In the genomic region with DNA sequence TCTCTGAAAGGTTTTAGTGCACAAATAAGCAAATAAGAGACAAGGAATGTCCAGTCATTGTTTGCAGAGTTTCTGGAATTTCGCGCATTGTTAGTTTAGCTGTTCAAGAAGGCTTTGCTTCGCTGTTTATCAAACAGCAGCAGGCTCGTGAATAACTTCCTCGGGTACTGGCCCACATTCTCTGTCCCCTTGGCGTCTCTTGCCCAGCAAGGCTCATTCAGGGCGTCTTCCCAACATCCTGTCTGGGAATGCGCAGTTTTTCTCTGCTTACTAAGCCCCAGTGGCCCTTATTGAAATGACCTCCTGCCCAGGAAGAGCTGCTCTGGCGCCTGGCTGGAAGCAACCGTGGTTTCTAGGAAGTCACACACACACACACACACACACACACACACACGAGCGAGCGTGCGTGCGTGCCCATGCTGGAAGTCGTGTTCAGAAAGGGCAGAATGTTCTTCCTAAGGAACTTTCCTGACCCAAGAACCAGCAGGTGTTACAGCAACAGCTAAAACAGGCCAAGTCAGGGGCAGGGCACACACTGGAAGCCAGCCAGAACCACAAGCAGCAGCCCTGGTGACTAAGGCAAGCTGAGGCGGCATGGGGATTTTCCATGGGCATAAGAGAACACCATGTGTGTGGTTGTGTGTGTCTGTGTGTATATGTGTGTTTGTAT, we compare ENCODE assay signal across 9 mouse cellular contexts. TPM values are rescaled to one million over a fixed set of nuclear protein-coding genes. Genes with fewer than 3 reads are reported as not detected.
DNase-seq lines count a peak whose midpoint lies in the region; ATAC-seq and TF ChIP-seq lines count a peak whose summit lies in the region.
"Had no signal": no experiment of that assay in that cellular context is flagged by ENCODE, and none has a peak within 500 bp of the region (broad histone marks: within the 10 kb centered on the region; RNA-seq: fewer than 3 reads in every experiment).

No protein-coding gene starts in this region.

- no peaks in the 10 kb centered on the region; the same call in 1 of the 2 replicates for H3K27me3 ChIP-seq in forebrain, embryonic 11.5 days (ENCODE audit: control insufficient read depth, insufficient read depth, low read length)
- no peaks in the 10 kb centered on the region for H3K27me3 ChIP-seq in forebrain, embryonic 12.5 days
- no peaks in the 10 kb centered on the region for H3K27me3 ChIP-seq in hindbrain, embryonic 13.5 days
- H3K27me3 ChIP-seq in limb, embryonic 14.5 days (ENCODE audit: control insufficient read depth, insufficient read depth, low read length), result no peaks in the 10 kb centered on the region

- H3K9ac ChIP-seq in forebrain, embryonic 11.5 days (ENCODE audit: low read length), result no peak overlapping the region
- no peak overlapping the region for H3K9ac ChIP-seq in forebrain, embryonic 12.5 days
- no peak overlapping the region for H3K9ac ChIP-seq in hindbrain, embryonic 13.5 days
- H3K9ac ChIP-seq in limb, embryonic 14.5 days (ENCODE audit: low read depth, low read length, severe bottlenecking), result no peak overlapping the region

- ATAC-seq in forebrain, embryonic 11.5 days (replicated peaks; ENCODE audit: low FRiP score), result no peak
- ATAC-seq in forebrain, embryonic 12.5 days (ENCODE audit: low FRiP score), result no peak
- no peak for ATAC-seq in hindbrain, embryonic 13.5 days (ENCODE audit: low FRiP score)
- no peak for ATAC-seq in limb, embryonic 14.5 days (ENCODE audit: low FRiP score, low read depth)

- no peak for TF ChIP-seq POLR2A in limb, embryonic 14.5 days (IDR thresholded peaks at IDR 0.05; ENCODE audit: borderline replicate concordance, extremely low read depth, insufficient read depth, insufficient read length)

- no peaks in the 10 kb centered on the region for H3K4me1 ChIP-seq in forebrain, embryonic 11.5 days (replicated peaks; ENCODE audit: control insufficient read depth, insufficient read depth, low read length)
- peaks cover 15% of the 10 kb centered on the region for H3K4me1 ChIP-seq in forebrain, embryonic 12.5 days
- H3K4me1 ChIP-seq in hindbrain, embryonic 13.5 days (replicated peaks), result peaks cover 15% of the 10 kb centered on the region
- H3K4me1 ChIP-seq in limb, embryonic 14.5 days (ENCODE audit: control insufficient read depth, insufficient read depth, low read length), result peaks cover 4% of the 10 kb centered on the region; the same call in 1 of the 2 replicates

- WGBS in forebrain, embryonic 11.5 days, result 64% methylated on average over 17 of the region's 17 CpGs
- WGBS in forebrain, embryonic 12.5 days, result 62% methylated on average over 17 of the region's 17 CpGs
- 43% methylated on average over 17 of the region's 17 CpGs for WGBS in hindbrain, embryonic 13.5 days
- 51% methylated on average over 17 of the region's 17 CpGs for WGBS in limb, embryonic 14.5 days

- no peak overlapping the region for H3K27ac ChIP-seq in forebrain, embryonic 11.5 days (ENCODE audit: low read depth, low read length)
- H3K27ac ChIP-seq in forebrain, embryonic 12.5 days, result no peak overlapping the region
- H3K27ac ChIP-seq in hindbrain, embryonic 13.5 days, result peak overlapping the region; percentile 30
- H3K27ac ChIP-seq in limb, embryonic 14.5 days (replicated peaks; ENCODE audit: low read depth, low read length), result no peak overlapping the region

- peak; percentile 55 for DNase-seq in forebrain, embryonic 11.5 days (ENCODE audit: low spot score)
- DNase-seq in ZHBTc4 (ENCODE audit: low read depth, low spot score), result peak; percentile 56
- DNase-seq in gastrocnemius, adult 18-20 months (ENCODE audit: low spot score), result peak; percentile 54
- peak; percentile 26 for DNase-seq in limb, embryonic 14.5 days (ENCODE audit: low spot score)
- peak; percentile 33 for DNase-seq in neural tube, embryonic 10.5 days (ENCODE audit: extremely low spot score, low spot score)
- DNase-seq in layer of hippocampus, adult 9-10 months (ENCODE audit: low spot score), result no peak

- no peak overlapping the region for H3K4me2 ChIP-seq in forebrain, embryonic 11.5 days (ENCODE audit: low read depth, low read length, severe bottlenecking)
- no peak overlapping the region for H3K4me2 ChIP-seq in forebrain, embryonic 12.5 days
- no peak overlapping the region for H3K4me2 ChIP-seq in hindbrain, embryonic 13.5 days
- no peak overlapping the region for H3K4me2 ChIP-seq in limb, embryonic 14.5 days (replicated peaks; ENCODE audit: low read depth, low read length, severe bottlenecking)

- H3K4me3 ChIP-seq in forebrain, embryonic 11.5 days (ENCODE audit: low read depth, low read length), result no peak overlapping the region
- H3K4me3 ChIP-seq in forebrain, embryonic 12.5 days (replicated peaks), result no peak overlapping the region
- no peak overlapping the region for H3K4me3 ChIP-seq in hindbrain, embryonic 13.5 days
- H3K4me3 ChIP-seq in limb, embryonic 14.5 days (replicated peaks; ENCODE audit: low read length), result no peak overlapping the region

- no peaks in the 10 kb centered on the region for H3K36me3 ChIP-seq in forebrain, embryonic 11.5 days (ENCODE audit: control insufficient read depth, insufficient read depth, low read length)
- no peaks in the 10 kb centered on the region for H3K36me3 ChIP-seq in forebrain, embryonic 12.5 days (replicated peaks)
- no peaks in the 10 kb centered on the region for H3K36me3 ChIP-seq in hindbrain, embryonic 13.5 days
- no peaks in the 10 kb centered on the region for H3K36me3 ChIP-seq in limb, embryonic 14.5 days (ENCODE audit: control insufficient read depth, insufficient read depth, low read length)
- H3K36me3 ChIP-seq: G1E had no signal

- H3K9me3 ChIP-seq in forebrain, embryonic 11.5 days (ENCODE audit: control insufficient read depth, low read length), result no peaks in the 10 kb centered on the region
- H3K9me3 ChIP-seq in forebrain, embryonic 12.5 days, result no peaks in the 10 kb centered on the region
- no peaks in the 10 kb centered on the region for H3K9me3 ChIP-seq in hindbrain, embryonic 13.5 days
- no peaks in the 10 kb centered on the region for H3K9me3 ChIP-seq in limb, embryonic 14.5 days (ENCODE audit: control insufficient read depth, low read length)
- H3K9me3 ChIP-seq: G1E had no signal

RNA-seq across cellular contexts. Expression of a gene that starts 56.8 kb away (rescaled TPM):
- 22.4 and 24.1 TPM in 2 replicates for polyA plus RNA-seq in forebrain, embryonic 11.5 days (2014; fragmentation: Nextera tagmentation; extraction: Ambion mirVana)
- polyA plus RNA-seq in forebrain, embryonic 12.5 days (2016; fragmentation: Nextera tagmentation; extraction: Ambion mirVana), result 25.1 and 26.9 TPM in 2 replicates
- total RNA-seq in gastrocnemius, adult 18-20 months (2021), result 10 to 100 TPM; 28.1 to 28.7 TPM
- 37.8 and 37.9 TPM in 2 replicates for polyA plus RNA-seq in hindbrain, embryonic 13.5 days (2015; fragmentation: Nextera tagmentation; extraction: Ambion mirVana)
- polyA plus RNA-seq in limb, embryonic 14.5 days (2012; rRNA removed), result 4.4 and 4.7 TPM in 2 replicates
- polyA plus RNA-seq in limb, embryonic 14.5 days (2014; fragmentation: Nextera tagmentation; extraction: Ambion mirVana), result 15.1 and 15.7 TPM in 2 replicates
